Mouse (Mus musculus): ENCODE measurements around the gene Gm28360.
"Not testable (repeated sequence)": the region's sequence is repeated elsewhere in the genome, so short reads cannot be mapped to it uniquely, and the experiment has no call there.

The Gm28360 gene

GRCm38 (mm10) chr1:117829781-117830180 lies at the start of gene Gm28360:
Gene Gm28360, plus strand, starts transcription at chr1:117830081.
- not testable (repeated sequence) for DNase-seq

- not testable (repeated sequence) for DNase-seq
Measured at GRCm38 (mm10) chr1:117780833-117781232, 49.0 kb upstream of the Gm28360 start, which contains the start of gene B020011L13Rik. Gene B020011L13Rik, plus strand, starts transcription at chr1:117781133.

GRCm38 (mm10) chr1:117816271-117816670 lies 13.6 kb upstream of the Gm28360 start:
- not testable (repeated sequence) for DNase-seq

GRCm38 (mm10) chr1:117851718-117852117 lies 21.8 kb downstream of the Gm28360 start:
- not testable (repeated sequence) for DNase-seq

Measured in cerebellum, adult 8-10 months (tissue).